Mouse (Mus musculus): ENCODE results near the gene Lmo2.

- TF ChIP-seq TAL1 (IDR thresholded peaks at IDR 0.05; ENCODE audit: low read length) (no peak), GATA1 (IDR thresholded peaks at IDR 0.05; ENCODE audit: low read length) (no peak)
These were observed 44.1 kb downstream of the Lmo2 start for GRCm38 (mm10) chr2:104001861-104002260.

All from erythroblast, embryonic 14.5 days (primary cell).